Mouse (Mus musculus) skeletal muscle tissue, adult 2 months (tissue): ENCODE data around the gene Sun1.
A peak's percentile ranks its signal among the peaks of the same experiment; 100 is the strongest.

ENCODE experiments used
- DNase-seq: peaks from one replicate; pipeline ENCODE4 v3.0.0-alpha.2; 2012; ENCODE audit warnings: low read depth, low spot score

The Sun1 gene

DNA sequence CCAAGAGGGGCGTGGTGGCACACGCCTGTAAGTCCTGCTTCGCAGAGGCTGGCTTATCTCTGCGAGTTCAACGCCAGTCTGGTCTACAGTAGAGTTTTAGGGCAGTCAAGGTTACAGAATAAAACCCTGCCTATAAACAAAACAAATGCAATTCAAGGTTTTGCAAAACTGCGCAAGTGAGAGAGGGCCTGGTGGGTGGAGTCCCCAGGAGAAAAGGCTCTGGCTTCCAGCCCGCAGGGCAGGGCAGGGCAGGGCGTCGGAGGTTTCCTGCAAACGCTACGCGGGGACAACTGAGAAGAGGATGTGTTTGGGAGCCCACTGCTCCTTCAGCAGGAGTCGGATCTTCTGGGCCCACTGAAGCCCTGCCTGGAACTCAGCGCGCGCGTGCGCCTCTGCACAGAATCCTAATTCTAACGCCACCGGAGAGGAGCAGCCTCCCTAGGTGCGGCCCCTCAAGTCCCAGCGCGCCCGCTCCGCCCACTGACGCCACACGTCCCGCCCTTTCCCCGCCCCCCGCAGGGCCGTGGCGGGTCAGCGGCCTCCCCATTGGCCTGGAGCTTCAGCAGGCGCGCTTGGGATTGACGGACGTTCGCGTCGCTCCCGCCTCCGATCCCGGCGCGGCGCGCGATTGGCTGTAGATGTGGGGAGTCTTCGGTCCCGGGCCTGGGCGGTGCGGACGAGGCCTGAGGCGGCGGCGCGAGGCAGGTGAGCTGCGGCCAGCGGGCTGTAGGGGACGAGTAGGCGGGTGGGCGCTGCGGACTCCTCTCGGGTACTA, at the start of gene Sun1:
Sun1 (plus strand) TSS at position 643 of the 775 bp plus-strand sequence.
- DNase-seq: peak; percentile 96

DNA sequence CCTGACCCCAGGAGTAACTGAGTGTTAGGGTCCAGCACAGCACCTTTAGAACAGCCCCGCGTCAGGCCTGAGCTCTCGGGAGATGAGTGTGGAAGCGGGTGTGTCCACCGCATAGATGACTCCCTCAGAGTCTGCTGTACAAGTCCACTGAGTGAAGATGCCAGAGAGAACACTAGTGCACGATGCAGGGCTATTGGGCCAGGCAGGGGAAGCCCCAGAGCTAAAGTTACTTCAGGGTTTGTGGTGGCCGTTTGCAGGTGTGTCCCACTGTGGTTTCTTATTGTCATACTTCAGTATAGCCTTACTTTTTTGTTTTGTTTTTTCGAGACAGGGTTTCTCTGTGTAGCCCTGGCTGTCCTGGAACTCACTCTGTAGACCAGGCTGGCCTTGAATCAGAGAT, 39.5 kb upstream of the Sun1 start:
- no peak for DNase-seq

DNA sequence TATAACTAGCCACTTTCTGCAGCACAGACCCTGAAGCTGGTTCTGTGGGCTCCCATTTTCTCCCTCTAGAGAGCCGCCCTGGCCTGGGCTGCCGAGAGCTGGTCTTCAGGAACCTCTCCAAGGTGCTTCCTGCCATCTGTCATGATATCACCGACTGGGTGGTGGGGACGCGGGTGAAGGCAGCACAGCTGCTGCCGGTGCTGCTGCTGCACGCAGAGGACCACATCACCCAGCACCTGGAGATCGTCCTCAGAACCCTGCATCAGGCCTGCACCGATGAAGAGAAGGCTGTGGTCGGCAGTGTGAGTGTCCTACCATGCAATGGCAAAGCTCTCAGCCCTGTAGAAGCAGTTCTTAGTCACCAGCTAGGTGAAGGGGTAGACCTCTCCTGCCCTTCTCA, 38.8 kb upstream of the Sun1 start:
- no peak for DNase-seq

DNA sequence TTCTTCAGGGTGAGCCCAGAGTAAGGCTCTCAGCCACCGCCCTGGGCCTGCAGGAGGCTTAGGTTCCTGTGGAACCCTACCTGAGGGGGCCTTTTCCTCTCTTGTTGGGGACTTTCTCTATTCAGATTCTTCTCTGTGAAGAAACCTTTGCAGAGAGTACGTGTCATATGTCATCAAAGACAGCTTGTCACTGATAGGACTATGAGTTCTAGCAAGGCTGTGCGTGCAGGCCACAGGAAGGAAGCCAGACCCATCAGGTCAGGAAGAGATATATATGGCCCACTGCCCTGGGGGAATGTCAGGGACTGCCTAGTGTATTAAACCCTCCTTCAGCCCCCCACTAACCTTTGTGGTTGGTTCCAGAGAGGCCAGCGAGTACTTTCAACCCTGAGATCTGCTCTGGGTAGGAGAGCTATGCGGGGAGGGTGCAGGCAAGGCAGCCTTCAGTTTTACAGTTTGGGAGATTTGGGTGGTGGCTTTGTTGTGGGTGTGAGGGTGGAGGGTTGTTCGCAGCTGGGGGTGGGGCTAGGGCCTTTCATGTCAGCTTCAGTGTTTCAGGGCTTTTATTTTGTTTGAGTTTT, 33.6 kb upstream of the Sun1 start:
- DNase-seq: no peak

DNA sequence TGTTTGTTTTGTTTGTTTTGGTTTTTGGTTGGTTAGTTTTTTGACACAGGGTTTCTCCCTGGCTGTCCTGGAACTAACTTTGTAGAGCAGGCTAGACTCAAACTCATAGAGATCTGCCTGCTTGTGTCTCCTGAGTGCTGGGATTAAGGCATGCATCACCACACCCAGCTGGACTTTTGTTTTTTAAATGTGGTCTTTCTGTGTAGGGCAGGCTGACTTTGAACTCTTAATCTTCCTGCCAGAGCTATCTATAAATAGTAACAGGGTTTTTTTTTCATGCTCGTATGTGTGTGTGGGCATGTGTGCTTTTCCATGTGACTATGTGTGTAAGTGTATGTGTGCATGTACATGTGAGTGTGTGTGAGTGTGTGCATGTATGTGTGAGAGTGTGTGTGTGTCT, 32.9 kb upstream of the Sun1 start:
- DNase-seq: no peak

DNA sequence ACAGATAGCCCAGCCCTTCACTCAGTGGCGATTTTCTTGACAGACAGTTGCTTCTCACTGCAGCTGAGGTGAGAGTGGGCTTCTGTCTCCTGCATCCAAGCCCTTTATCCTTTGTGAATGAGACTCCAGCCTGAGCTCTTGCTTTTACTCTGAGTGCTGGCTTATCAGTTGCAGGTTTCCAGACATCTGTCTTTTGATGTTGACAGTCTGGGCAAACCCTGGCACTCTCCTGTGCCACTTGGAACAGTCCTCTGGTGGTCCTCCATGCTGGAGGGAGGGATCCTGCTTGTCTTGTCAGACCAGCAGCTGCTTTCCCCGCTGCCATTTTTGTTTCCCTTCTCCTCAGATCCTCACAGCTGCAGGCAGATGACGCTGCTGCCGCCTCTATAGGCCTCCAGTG, 28.5 kb upstream of the Sun1 start:
- no peak for DNase-seq

DNA sequence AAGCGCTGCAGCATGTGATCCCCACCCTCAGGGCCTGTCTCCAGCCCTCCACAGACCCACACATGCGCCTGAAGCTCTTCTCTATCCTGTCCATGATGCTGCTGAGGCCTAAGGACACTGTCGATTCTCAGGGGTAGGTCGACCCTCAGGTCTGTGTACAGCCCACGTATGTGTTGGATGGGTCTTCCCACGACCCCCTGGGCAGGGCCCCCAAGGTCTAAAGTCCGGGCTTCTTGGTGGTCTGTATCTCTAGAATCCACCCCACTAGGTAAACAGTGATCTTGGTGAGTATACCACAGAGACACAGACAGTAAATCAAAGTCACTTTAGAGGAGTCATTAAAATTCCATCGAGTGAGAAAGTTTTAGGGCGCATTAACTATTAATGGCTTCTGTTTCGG, 26.3 kb upstream of the Sun1 start:
- no peak for DNase-seq

DNA sequence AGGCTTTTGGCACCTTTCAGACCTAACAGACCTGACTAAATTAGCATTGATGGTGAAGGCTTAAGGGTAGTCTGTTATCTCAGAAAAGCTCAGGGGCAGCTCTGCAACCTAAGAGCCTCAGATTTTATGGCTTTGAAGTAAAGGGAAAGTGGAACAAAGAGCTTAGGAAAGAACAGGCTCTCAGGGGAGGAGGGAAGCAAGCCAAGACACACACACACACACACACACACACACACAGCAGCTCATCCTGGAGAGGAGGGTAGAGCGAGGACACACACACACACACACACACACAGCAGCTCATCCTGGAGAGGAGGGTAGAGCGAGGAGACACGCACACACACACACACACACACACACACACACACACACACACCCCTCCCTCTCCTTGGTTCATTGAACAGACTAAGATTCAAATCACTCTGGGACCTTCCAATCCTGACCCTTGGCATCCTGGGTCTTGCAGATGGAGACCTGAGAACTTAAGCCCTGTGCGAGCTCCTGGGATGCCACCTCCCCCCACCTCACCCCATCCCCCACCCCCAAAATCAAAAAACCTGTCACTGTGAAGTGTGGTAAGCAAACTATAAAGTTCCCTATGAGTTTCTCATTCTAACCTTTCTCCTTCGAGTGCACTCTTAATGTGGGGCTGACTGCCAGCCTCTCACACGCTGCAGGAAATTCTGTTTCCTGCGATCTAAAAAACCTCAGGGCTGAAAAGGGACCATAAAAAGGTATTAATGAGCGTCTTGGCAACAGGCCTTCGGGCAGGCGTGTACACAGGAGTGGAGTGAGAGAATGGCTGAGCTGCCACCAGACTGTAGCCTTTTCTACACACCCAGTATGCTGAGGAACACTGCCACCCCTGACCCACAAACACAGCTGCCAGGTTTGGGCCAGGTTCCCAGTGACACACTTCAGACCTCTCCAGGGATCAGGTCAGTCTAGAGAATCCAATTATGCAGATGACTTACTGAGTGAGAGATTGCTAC, 25.6 kb upstream of the Sun1 start:
- no peak for DNase-seq

DNA sequence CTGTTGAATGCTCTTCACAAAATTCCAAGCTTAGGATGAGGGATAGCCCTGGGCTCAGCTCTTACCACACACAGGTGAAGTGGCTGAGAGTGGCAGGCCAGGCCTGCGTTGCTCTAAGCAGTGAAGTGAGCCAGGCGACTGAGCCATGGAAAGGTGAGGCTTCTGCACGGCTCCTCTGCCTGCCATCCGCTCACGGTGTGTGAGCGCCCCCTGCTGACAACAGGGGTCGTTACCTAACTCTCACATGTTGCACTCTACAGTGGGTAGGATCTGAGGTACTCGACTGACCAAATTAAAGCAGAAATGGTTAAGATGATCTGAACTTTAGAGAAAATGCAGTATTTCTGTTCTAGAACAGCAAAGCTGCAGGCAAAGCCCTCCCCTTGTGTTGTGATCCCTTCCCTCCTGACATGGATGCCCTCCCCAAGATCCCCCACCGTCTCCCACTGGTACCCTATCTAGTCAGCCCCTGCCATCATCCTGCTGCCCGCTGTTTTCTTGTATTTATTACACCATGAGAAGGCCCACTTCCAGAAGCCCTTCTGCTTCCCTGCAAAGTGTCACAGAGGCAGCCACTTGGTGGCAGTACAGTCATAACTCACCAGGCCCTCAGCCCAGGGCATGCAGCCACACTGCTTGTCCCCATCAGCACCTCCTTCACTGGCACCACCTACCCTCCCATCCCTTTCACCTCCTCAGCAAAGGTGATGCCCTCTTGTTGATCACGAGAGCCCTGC, 21.4 kb upstream of the Sun1 start:
- DNase-seq: peak; percentile 74

DNA sequence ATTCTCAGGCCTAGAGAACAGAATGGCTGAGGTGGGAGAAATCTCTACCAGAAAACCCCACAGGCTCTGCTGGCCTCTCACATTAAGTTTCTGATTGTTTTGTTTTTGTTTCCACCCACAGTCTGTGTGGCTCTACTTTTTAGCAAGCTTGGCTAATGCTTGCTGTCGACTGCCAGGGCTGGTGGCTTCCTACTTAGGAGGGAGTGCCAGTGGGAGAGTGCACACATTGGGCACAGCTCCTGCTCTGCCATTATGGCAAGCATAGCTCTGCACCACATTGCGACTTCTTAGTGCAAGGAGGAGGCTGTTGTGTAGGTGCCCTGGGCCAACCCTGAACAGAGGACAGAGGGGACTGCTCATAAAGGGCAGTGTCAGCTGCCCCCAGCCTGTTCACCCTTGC, 17.3 kb upstream of the Sun1 start:
- no peak for DNase-seq

DNA sequence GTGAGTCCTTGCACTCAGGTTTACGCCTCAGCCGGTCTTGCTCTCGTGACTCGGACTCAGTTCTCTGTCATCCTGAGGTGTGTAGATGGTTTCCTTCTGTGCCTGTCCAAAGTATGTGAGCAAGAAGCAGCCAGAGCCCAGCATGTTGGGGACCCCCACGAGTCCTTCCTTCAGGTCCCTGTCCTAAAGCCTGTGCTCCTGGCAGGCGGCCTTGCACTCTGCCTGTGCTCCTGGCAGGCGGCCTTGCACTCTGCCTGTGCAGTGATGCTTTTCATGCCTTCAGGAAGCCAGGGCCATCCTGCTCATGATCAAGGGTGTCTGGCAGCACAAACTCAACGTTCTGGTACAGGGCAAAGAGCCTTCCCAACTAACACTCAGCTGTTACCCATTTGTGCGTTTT, 16.8 kb upstream of the Sun1 start:
- DNase-seq: no peak

DNA sequence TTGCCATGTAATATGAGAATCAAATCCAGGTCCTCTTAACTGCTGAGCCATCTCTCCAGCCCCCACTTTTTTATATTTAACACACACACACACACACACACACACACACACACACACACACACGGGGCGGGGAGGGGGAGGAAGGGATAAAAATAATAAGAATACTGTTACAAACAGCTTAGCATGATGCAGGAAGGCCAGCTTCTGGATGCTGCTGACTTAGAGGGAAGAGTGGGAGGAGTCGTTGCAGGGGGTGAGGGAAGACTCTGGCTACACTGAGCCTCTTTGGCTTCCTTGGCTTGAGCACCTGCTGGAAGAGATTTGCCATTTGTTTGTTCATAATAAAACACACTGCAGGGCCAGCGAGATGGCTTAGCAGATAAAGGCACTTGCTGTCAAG, 15.5 kb upstream of the Sun1 start:
- no peak for DNase-seq

DNA sequence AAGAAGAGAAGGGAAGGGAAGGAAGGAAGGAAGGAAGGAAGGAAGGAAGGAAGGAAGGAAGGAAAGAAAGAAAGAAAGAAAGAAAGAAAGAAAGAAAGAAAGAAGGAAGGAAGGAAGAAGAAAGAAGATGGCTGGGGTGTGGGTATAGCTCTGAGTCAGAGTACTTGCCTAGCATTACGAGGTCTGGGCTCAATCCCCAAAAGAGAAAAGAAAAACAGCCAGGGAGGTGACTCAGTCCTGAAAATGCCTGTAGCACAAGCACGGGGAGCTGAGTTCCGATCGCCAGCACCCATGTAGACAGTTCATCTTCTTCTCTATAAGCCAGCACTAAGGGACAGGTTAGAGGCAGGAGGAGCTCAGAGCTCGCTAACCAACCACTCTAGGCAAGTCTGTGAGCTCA, 10.7 kb upstream of the Sun1 start:
- no peak for DNase-seq

DNA sequence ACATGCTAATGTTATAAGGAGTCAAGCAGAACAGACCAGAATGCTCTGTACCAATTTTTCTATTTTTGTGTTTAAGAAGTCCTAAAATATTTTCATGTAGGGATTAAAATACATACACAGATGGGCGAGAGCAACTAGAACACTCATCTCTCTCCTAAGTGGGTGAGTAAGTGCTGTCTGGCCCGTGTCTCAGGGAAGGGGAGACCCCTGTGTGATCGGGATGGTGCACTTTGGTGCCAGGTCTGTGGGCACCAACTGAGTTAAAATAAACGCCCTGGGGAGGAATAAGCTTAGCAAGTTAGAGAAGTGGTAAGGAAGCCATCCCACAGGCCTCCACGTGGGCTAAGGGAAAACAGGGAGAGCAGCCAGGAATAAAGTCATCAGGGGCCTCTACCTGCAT, 9.5 kb upstream of the Sun1 start:
- no peak for DNase-seq

DNA sequence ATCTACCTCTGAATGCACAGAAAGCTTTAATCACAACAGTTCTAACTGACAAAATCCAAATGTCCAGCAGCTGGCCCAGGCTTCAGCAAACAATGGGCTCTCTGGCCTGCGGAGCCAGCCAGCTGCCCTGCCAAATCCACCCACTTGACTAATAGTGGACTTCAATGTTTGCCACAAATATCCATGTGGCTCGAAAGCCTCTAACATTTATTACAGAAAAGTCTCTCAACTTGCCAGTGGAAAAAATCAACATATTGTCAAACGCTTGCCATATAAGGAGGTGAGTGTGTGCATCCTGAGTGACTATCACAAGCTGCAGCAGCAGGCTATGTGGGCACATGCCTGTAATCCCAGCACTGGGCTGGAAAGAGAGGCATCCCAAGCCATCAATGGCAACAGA, 1.7 kb upstream of the Sun1 start:
- no peak for DNase-seq

DNA sequence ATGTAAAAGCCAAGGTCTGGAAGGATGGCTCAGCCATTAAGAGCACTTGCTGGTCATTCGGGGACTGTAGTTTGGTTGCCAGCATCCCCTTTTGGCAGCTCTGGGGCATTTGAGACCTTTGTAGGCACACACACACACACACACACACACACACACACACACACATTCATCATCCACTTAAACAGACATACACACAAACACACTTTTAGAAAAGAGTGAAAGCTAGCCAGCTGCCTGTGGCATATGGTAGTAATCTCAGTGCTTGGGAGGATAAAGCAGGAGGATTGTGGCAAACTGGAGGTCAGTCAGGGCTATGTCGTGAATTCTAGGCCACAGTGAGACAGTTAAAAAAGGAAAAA, 822 bp upstream of the Sun1 start:
- no peak for DNase-seq

DNA sequence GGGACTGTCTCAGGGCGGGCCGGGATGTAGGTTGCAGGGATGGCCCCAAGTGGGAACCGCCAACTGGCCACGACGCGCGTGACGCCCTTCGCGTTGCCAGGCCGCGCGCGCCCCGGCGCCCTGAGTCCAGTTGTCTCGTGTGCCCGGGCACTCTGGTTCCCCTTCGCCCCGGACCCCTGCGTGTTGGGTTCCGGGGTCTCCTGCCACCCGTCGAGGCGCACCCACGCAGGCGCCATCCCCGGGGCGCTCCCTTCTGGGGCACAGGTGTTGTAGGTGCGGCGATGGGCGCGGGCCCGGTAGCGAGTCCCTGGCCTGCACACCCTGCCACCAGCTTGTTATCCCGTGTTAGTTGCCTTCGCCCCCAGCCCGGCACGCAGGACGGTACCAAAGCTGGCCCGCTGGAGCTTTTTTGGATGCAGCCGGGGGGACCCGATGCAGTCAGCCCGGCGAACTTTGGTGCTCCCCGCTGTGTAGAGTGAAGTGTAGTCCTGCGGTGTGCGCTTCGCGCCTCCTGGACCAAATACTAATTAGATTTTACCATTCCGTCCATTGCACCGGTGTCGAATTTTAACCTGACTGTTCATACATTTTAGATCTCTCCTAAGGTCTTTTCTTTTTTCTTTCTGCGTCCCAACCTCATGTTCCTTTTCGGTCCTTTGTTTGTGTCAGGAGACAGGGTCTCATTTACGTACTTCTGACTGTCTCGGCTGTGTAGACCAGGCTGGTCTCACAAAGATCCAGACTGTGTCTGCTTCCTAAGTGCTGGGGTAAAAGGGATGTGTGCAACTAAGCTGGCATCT, 533 bp downstream of the Sun1 start:
- no peak for DNase-seq

DNA sequence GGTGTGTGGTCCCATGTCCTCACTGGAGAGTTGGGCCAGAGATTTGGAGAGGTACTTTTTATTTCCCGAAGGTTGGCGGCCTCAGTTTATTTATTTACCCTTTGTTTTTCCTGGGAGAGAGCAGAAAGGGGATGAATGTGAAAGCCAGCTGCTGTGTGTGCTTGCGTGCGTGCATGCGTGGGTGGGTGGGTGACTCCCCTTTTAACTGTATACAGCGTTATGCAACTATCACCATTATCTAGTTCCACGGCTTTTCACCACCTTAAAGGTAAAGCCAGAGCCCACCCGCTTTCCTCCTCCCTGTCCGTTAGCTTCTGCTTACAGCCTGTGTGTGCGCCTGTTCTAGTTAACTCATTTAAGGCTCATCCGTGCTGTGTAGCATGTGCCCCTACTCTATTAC, 1.7 kb downstream of the Sun1 start:
- DNase-seq: no peak

DNA sequence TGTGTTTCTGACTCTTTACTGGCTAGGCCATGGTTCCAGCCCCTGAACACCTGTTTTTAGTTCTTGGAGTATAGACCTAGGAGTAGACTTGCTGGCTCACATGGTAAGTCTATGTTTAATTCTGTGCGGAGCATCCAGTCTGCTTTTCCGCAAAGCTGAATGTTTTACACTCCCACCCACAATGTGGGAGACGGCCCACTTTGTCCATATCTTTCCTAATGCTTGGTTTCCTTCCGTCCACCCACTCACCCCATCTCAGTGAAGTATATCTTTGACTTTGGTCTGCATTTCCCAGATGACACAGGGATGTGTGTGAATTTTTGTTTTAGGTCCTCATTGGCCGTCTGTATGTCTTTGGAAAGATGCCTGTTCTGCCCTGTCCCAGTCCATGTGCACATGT, 2.9 kb downstream of the Sun1 start:
- DNase-seq: no peak

DNA sequence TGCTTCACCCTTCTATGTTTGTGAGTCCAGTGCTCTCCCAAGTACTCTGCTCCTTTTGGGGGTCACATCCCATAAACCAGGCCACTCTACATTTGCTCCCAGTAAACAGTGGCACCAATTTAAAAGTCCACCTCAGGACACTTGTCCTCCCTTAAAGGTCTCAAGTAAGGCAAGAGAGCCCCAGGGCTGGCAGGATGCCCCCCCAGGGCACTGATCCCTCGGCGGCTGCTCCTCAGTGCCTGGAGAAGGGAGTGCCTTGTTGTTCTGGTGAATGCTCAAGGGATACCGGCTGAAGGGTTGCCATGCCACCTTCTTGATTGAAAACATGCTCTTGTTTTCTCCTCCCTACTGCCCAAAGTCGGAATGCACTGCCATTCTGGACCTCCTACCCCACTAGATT, 5.6 kb downstream of the Sun1 start:
- no peak for DNase-seq

DNA sequence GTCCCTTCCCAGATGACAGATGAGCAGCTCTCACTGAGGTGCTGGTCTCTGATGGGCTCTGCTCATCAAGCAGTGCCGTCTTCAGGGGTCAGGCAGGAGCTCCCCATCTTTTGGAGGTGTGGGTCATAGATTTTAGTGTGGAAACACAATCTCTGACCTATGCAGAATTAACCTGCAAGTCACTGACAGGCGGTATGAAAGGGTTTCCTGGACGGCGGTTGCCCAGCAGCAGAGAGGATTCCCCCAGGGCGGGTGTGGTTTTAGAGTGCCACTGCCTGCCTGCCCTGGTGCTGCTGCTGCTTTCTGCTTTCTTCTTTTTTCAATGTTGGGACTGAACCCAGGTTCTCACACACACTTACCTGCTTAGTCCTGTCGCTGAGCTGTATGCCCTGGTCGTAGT, 6.1 kb downstream of the Sun1 start:
- no peak for DNase-seq
